Mouse (Mus musculus) CH12.LX (cell line): ENCODE results near the gene Eif4a3.
A peak's percentile ranks its signal among the peaks of the same experiment; 100 is the strongest.
"Not testable (repeated sequence)": the region's sequence is repeated elsewhere in the genome, so short reads cannot be mapped to it uniquely, and the experiment has no call there.

Experiments
- CHD2 ChIP-seq: IDR thresholded peaks from 2 replicates; pipeline ENCODE4 v1.6.1; 2011; ENCODE audit warnings: low read length, improper control_type of control experiment
- CTCF ChIP-seq, 2 experiments: IDR thresholded peaks in 1 of 2; conservative IDR thresholded peaks in 1 of 2; 2 replicates each; pipeline ENCODE4 v1.5.1; 2011 to 2012; ENCODE audit warnings: low read depth in 2 of 2, low read length in 2 of 2, improper control_type of control experiment in 1 of 2, inconsistent platforms in 1 of 2, mild to moderate bottlenecking in 1 of 2, moderate library complexity in 1 of 2
- ELF1 ChIP-seq: IDR thresholded peaks from 2 replicates; pipeline ENCODE4 v1.6.1; 2014; ENCODE audit warnings: low read depth, mild to moderate bottlenecking, inconsistent platforms, low read length, improper control_type of control experiment
- EP300 ChIP-seq: IDR thresholded peaks from 2 replicates; pipeline ENCODE4 v1.6.1; 2011; ENCODE audit warnings: low read length, improper control_type of control experiment
- KAT2A ChIP-seq: IDR thresholded peaks from 2 replicates; pipeline ENCODE4 v1.6.1; 2012; ENCODE audit warnings: low read length, improper control_type of control experiment, inconsistent platforms; ENCODE audit not compliant: insufficient replicate concordance
- MAX ChIP-seq: IDR thresholded peaks from 2 replicates; pipeline ENCODE4 v1.6.1; 2011; ENCODE audit warnings: low read length, improper control_type of control experiment
- MYC ChIP-seq: IDR thresholded peaks from 2 replicates; pipeline ENCODE4 v1.6.1; 2011; ENCODE audit warnings: low read depth, mild to moderate bottlenecking, improper control_type of control experiment, low read length
- POLR2A ChIP-seq: IDR thresholded peaks from 2 replicates; pipeline ENCODE4 v1.6.1; 2011; ENCODE audit warnings: low read depth, mild to moderate bottlenecking, improper control_type of control experiment, low read length

DNA sequence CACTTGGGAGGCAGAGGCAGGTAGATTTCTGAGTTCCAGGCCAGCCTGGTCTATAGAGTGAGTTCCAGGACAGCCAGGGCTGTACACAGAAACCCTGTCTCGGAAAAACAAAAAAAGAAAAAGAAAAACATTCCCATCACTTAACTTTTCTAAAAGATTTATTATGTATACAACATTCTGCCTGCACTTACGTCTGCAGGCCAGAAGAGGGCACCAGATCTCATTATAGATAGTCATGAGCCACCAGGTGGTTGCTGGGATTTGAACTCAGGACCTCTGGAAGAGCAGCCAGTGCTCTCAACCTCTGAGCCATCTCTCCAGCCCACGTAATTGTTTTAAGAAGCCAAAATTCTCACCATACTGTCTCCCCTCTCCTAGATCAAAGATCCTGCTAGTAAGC is 27.4 kb downstream of the Eif4a3 start:
- TF ChIP-seq MAX, MYC, ELF1, CHD2, EP300, KAT2A, POLR2A: not testable (repeated sequence)
- TF ChIP-seq CTCF (conservative IDR thresholded peaks at IDR 0.05 in 1 of 2, IDR thresholded peaks at IDR 0.05 in 1 of 2; ENCODE audit: low read depth in 2 of 2, low read length in 2 of 2): peak in 1 of 2 experiments; percentile 52; a peak in 2 of 4 replicates
